Mouse (Mus musculus) macrophage (primary cell): ENCODE measurements around the gene Adam1b. TPM values are rescaled to one million over a fixed set of nuclear protein-coding genes. Genes with fewer than 3 reads are reported as not detected.
"Not testable (repeated sequence)": the region's sequence is repeated elsewhere in the genome, so short reads cannot be mapped to it uniquely, and the experiment has no call there.

Experiments
- H3K27ac ChIP-seq: fragments of 350-480 bp; formaldehyde crosslinking; 2 replicates; pipeline ENCODE4 v1.9.0; 2021
- H3K36me3 ChIP-seq: fragments of 350-480 bp; formaldehyde crosslinking; 2 replicates; pipeline ENCODE4 v1.9.0; 2021; ENCODE audit errors: inconsistent target
- H3K4me3 ChIP-seq: fragments of 350-480 bp; formaldehyde crosslinking; 2 replicates; pipeline ENCODE4 v1.9.0; 2021; ENCODE audit errors: inconsistent target
- H3K79me2 ChIP-seq: fragments of 350-480 bp; formaldehyde crosslinking; 2 replicates; pipeline ENCODE4 v1.9.0; 2021; ENCODE audit errors: inconsistent target
- WGBS: methylation state at CpG from one replicate; pipeline ENCODE4 v1.1.7; 2026; ENCODE audit warnings: inconsistent platforms; ENCODE audit not compliant: missing documents; 5-methylcytosine and 5-hydroxymethylcytosine counted together
- polyA plus RNA-seq: library from polyadenylated mRNA; stranded (reverse); fragments of 250-400 nt; gene quantifications from 3 replicates; pipeline ENCODE4 v1.2.4, GENCODE M21; 2018; ENCODE audit warnings: inconsistent platforms

Gene Adam1b
- polyA plus RNA-seq, 1 experiment from 2014 or later = not detected

- Histone ChIP-seq H3K36me3 (peaks cover 81% of the 10 kb centered on the region), H3K27ac (no peak overlapping the region), H3K79me2 (no peaks in the 10 kb centered on the region), H3K4me3 (no peak overlapping the region)
- WGBS = 95% methylated on average over 7 of the region's 7 CpGs
Observed at GRCm38 (mm10) chr5:121526526-121526925, 23.3 kb upstream of the Adam1b start.

- H3K4me3 ChIP-seq = no peak overlapping the region
- H3K79me2 ChIP-seq = no peaks in the 10 kb centered on the region
- H3K27ac ChIP-seq = no peak overlapping the region
- peaks cover 80% of the 10 kb centered on the region for H3K36me3 ChIP-seq
- 95% methylated on average over 14 of the region's 14 CpGs for WGBS
Observed at GRCm38 (mm10) chr5:121525774-121526450, 22.7 kb upstream of the Adam1b start.

GRCm38 (mm10) chr5:121519758-121520157, 16.5 kb upstream of the Adam1b start:
- WGBS = 57% methylated on average over 8 of the region's 17 CpGs
- H3K36me3 ChIP-seq = peaks cover 26% of the 10 kb centered on the region
- H3K4me3 ChIP-seq, H3K27ac ChIP-seq, H3K79me2 ChIP-seq: not testable (repeated sequence)

- H3K4me3 ChIP-seq = no peak overlapping the region
- H3K79me2 ChIP-seq = no peaks in the 10 kb centered on the region
- peaks cover 18% of the 10 kb centered on the region; the same call in 1 of the 2 replicates for H3K36me3 ChIP-seq
- H3K27ac ChIP-seq = no peak overlapping the region
- 77% methylated on average over 9 of the region's 9 CpGs for WGBS
Observed at GRCm38 (mm10) chr5:121518983-121519382, 15.7 kb upstream of the Adam1b start.

- Histone ChIP-seq H3K79me2 (no peaks in the 10 kb centered on the region), H3K36me3 (no peaks in the 10 kb centered on the region), H3K4me3 (no peak overlapping the region), H3K27ac (no peak overlapping the region)
- 81% methylated on average over 7 of the region's 7 CpGs for WGBS
Observed at GRCm38 (mm10) chr5:121510009-121510408, 6.8 kb upstream of the Adam1b start.

GRCm38 (mm10) chr5:121506846-121507245, 3.6 kb upstream of the Adam1b start:
- H3K79me2 ChIP-seq = no peaks in the 10 kb centered on the region
- no peak overlapping the region for H3K27ac ChIP-seq
- H3K4me3 ChIP-seq = no peak overlapping the region
- H3K36me3 ChIP-seq = no peaks in the 10 kb centered on the region
- WGBS = 92% methylated on average over 1 of the region's 1 CpGs

GRCm38 (mm10) chr5:121501424-121501996, 1.7 kb downstream of the Adam1b start:
- H3K79me2 ChIP-seq, H3K36me3 ChIP-seq: not testable (repeated sequence)
- H3K27ac ChIP-seq = 0 out of 2 replicates have a peak overlapping the region, but pooled peaks have one; percentile 13
- peak overlapping the region; percentile 13; the same call in 1 of the 2 replicates for H3K4me3 ChIP-seq
- WGBS = 11% methylated on average over 6 of the region's 17 CpGs

GRCm38 (mm10) chr5:121500719-121501118, 2.5 kb downstream of the Adam1b start:
- WGBS = 21% methylated on average over 7 of the region's 7 CpGs
- no peak overlapping the region for H3K4me3 ChIP-seq

GRCm38 (mm10) chr5:121493305-121493704, 9.9 kb downstream of the Adam1b start:
- no peak overlapping the region for H3K4me3 ChIP-seq
- 79% methylated on average over 8 of the region's 8 CpGs for WGBS
- H3K79me2 ChIP-seq = no peaks in the 10 kb centered on the region
- no peaks in the 10 kb centered on the region for H3K36me3 ChIP-seq
- no peak overlapping the region for H3K27ac ChIP-seq

More at GRCm38 (mm10) chr5:121500719-121501118, 2.5 kb downstream of the Adam1b start:
- Histone ChIP-seq H3K36me3 (no peaks in the 10 kb centered on the region), H3K79me2 (no peaks in the 10 kb centered on the region), H3K27ac (0 out of 2 replicates have a peak overlapping the region, but pooled peaks have one; percentile 13)

GRCm38 (mm10) chr5:121484801-121485200, 18.4 kb downstream of the Adam1b start:
- H3K27ac ChIP-seq = no peak overlapping the region
- no peaks in the 10 kb centered on the region for H3K79me2 ChIP-seq
- no peaks in the 10 kb centered on the region for H3K36me3 ChIP-seq
- no peak overlapping the region for H3K4me3 ChIP-seq
- 85% methylated on average over 5 of the region's 5 CpGs for WGBS

- no peak overlapping the region for H3K4me3 ChIP-seq
- no peaks in the 10 kb centered on the region for H3K79me2 ChIP-seq
- no peaks in the 10 kb centered on the region for H3K36me3 ChIP-seq
- 33% methylated on average over 3 of the region's 3 CpGs for WGBS
- no peak overlapping the region for H3K27ac ChIP-seq
Observed at GRCm38 (mm10) chr5:121477680-121478079, 25.6 kb downstream of the Adam1b start.

GRCm38 (mm10) chr5:121476040-121476439, 27.2 kb downstream of the Adam1b start:
- no peaks in the 10 kb centered on the region for H3K36me3 ChIP-seq
- H3K27ac ChIP-seq = no peak overlapping the region
- WGBS = 100% methylated on average over 1 of the region's 1 CpGs

GRCm38 (mm10) chr5:121474610-121475009, 28.6 kb downstream of the Adam1b start:
- Histone ChIP-seq H3K79me2 (no peaks in the 10 kb centered on the region), H3K4me3 (no peak overlapping the region), H3K27ac (no peak overlapping the region), H3K36me3 (no peaks in the 10 kb centered on the region)
- WGBS = 90% methylated on average over 6 of the region's 7 CpGs

More at GRCm38 (mm10) chr5:121476040-121476439, 27.2 kb downstream of the Adam1b start:
- Histone ChIP-seq H3K79me2 (no peaks in the 10 kb centered on the region), H3K4me3 (no peak overlapping the region)

- H3K4me3 ChIP-seq = no peak overlapping the region
- H3K79me2 ChIP-seq = no peaks in the 10 kb centered on the region
- WGBS = 78% methylated on average over 2 of the region's 2 CpGs
- H3K27ac ChIP-seq = no peak overlapping the region
- H3K36me3 ChIP-seq = no peaks in the 10 kb centered on the region
Observed at GRCm38 (mm10) chr5:121472411-121472810, 30.8 kb downstream of the Adam1b start.

GRCm38 (mm10) chr5:121469566-121469965, 33.7 kb downstream of the Adam1b start:
- H3K27ac ChIP-seq = no peak overlapping the region
- H3K36me3 ChIP-seq = no peaks in the 10 kb centered on the region
- H3K4me3 ChIP-seq = no peak overlapping the region
- 71% methylated on average over 3 of the region's 3 CpGs for WGBS
- H3K79me2 ChIP-seq = no peaks in the 10 kb centered on the region
